Mouse (Mus musculus) G1E (cell line): Measurements from ENCODE around the gene Cadm1. TPM values are rescaled to one million over a fixed set of nuclear protein-coding genes. Genes with fewer than 3 reads are reported as not detected.

Experiments
- ATAC-seq: 2 replicates; pipeline ENCODE4 v1.8.0; 2016; ENCODE audit warnings: mild to moderate bottlenecking; ENCODE audit not compliant: insufficient number of reproducible peaks, poor library complexity, low FRiP score, severe bottlenecking; ENCODE audit errors: extremely low read depth
- DNase-seq: peaks from one replicate; pipeline ENCODE4 v3.0.0; 2012; ENCODE audit warnings: low spot score
- H3K27me3 ChIP-seq: 2 replicates; pipeline ENCODE4 v1.6.1; 2012; ENCODE audit warnings: mild to moderate bottlenecking, low read length, inconsistent platforms; ENCODE audit not compliant: insufficient read depth
- H3K36me3 ChIP-seq: replicated peaks from 2 replicates; pipeline ENCODE3; 2012; ENCODE audit warnings: mild to moderate bottlenecking, inconsistent platforms
- H3K4me1 ChIP-seq: 2 replicates; pipeline ENCODE4 v1.6.1; 2012; ENCODE audit warnings: low read depth, low read length, inconsistent platforms, mixed read lengths; ENCODE audit not compliant: insufficient read depth
- H3K4me3 ChIP-seq: 2 replicates; pipeline ENCODE4 v1.5.1; 2012; ENCODE audit warnings: low read depth, mild to moderate bottlenecking, inconsistent platforms, low read length, moderate library complexity, mixed read lengths
- H3K9me3 ChIP-seq: replicated peaks from 2 replicates; pipeline ENCODE4 v1.6.1; 2012; ENCODE audit warnings: inconsistent platforms
- CTCF ChIP-seq: IDR thresholded peaks from 2 replicates; pipeline ENCODE4 v1.5.1; 2012; ENCODE audit warnings: low read depth, low read length, inconsistent platforms, mixed read lengths
- GATA1 ChIP-seq: IDR thresholded peaks from 2 replicates; pipeline ENCODE4 v1.6.1; 2012; ENCODE audit warnings: borderline replicate concordance, low read length, inconsistent platforms, mixed read lengths
- GATA2 ChIP-seq: IDR thresholded peaks from 2 replicates; pipeline ENCODE4 v1.6.1; 2012; ENCODE audit warnings: low read depth, low read length, inconsistent platforms, borderline replicate concordance
- POLR2AphosphoS5 ChIP-seq: IDR thresholded peaks from 2 replicates; pipeline ENCODE4 v1.6.1; 2012; ENCODE audit warnings: low read depth, low read length, inconsistent platforms; ENCODE audit not compliant: insufficient replicate concordance
- TAL1 ChIP-seq: conservative IDR thresholded peaks from 2 replicates; pipeline ENCODE4 v1.6.1; 2012; ENCODE audit warnings: low read depth, low read length, inconsistent platforms, mixed read lengths
- polyA plus RNA-seq: library from polyadenylated mRNA; stranded (reverse); fragments of >175 nt; gene quantifications from 2 replicates; pipeline ENCODE4 v1.2.3, GENCODE M21; 2012
- total RNA-seq, 2 experiments: library from RNA; stranded (forward) in 1 of 2; stranded (reverse) in 1 of 2; fragments of 200-1000 nt in 1 of 2; fragments of >200 nt in 1 of 2; fragmentation: Nextera tagmentation in 1 of 2; gene quantifications; 2 replicates each; pipeline ENCODE4 v1.2.3; 2014 to 2017

The Cadm1 gene
- total and polyA plus RNA-seq, 3 experiments = 0.38 TPM; not detected in 2

- DNase-seq (no peak), ATAC-seq (no peak)
- Histone ChIP-seq H3K27me3 (no peaks in the 10 kb centered on the region), H3K4me1 (no peaks in the 10 kb centered on the region), H3K9me3 (peaks cover 18% of the 10 kb centered on the region), H3K36me3 (no peaks in the 10 kb centered on the region), H3K4me3 (no peak overlapping the region)
- no peak for TF ChIP-seq GATA1
- no peak for TF ChIP-seq GATA2
- TF ChIP-seq TAL1 = no peak
- no peak for TF ChIP-seq CTCF
- TF ChIP-seq POLR2AphosphoS5 = no peak
Measured at GRCm38 (mm10) chr9:47895121-47895520, 365.1 kb downstream of the Cadm1 start.

GRCm38 (mm10) chr9:47900734-47901133 lies 370.8 kb downstream of the Cadm1 start:
- H3K4me1 ChIP-seq = no peaks in the 10 kb centered on the region
- H3K27me3 ChIP-seq = no peaks in the 10 kb centered on the region
- no peak for ATAC-seq
- no peak for DNase-seq
- H3K4me3 ChIP-seq = no peak overlapping the region
- no peak for TF ChIP-seq TAL1
- TF ChIP-seq GATA1 = no peak
- no peak for TF ChIP-seq CTCF
- no peak for TF ChIP-seq GATA2
- TF ChIP-seq POLR2AphosphoS5 = no peak
- H3K9me3 ChIP-seq = peaks cover 22% of the 10 kb centered on the region
- no peaks in the 10 kb centered on the region for H3K36me3 ChIP-seq

GRCm38 (mm10) chr9:47903661-47904060 lies 373.7 kb downstream of the Cadm1 start:
- no peaks in the 10 kb centered on the region for H3K36me3 ChIP-seq
- H3K4me3 ChIP-seq = no peak overlapping the region
- DNase-seq (no peak), ATAC-seq (no peak)
- H3K27me3 ChIP-seq = no peaks in the 10 kb centered on the region
- H3K4me1 ChIP-seq = no peaks in the 10 kb centered on the region
- H3K9me3 ChIP-seq = peaks cover 19% of the 10 kb centered on the region
- TF ChIP-seq POLR2AphosphoS5 (no peak), TAL1 (no peak), CTCF (no peak), GATA1 (no peak), GATA2 (no peak)

GRCm38 (mm10) chr9:47904339-47904922 lies 374.5 kb downstream of the Cadm1 start:
- no peak for ATAC-seq
- no peak for TF ChIP-seq POLR2AphosphoS5
- no peak for TF ChIP-seq GATA2
- no peak for TF ChIP-seq GATA1
- TF ChIP-seq TAL1 = no peak
- no peak for TF ChIP-seq CTCF
- no peaks in the 10 kb centered on the region for H3K27me3 ChIP-seq
- peaks cover 22% of the 10 kb centered on the region for H3K9me3 ChIP-seq
- no peaks in the 10 kb centered on the region for H3K36me3 ChIP-seq
- no peaks in the 10 kb centered on the region for H3K4me1 ChIP-seq
- H3K4me3 ChIP-seq = no peak overlapping the region
- no peak for DNase-seq

GRCm38 (mm10) chr9:47906521-47906920 lies 376.5 kb downstream of the Cadm1 start:
- H3K4me3 ChIP-seq = no peak overlapping the region
- DNase-seq (no peak), ATAC-seq (no peak)
- TF ChIP-seq CTCF (no peak), GATA2 (no peak), POLR2AphosphoS5 (no peak), GATA1 (no peak), TAL1 (no peak)
- peaks cover 16% of the 10 kb centered on the region for H3K9me3 ChIP-seq
- no peaks in the 10 kb centered on the region for H3K36me3 ChIP-seq
- H3K4me1 ChIP-seq = no peaks in the 10 kb centered on the region
- no peaks in the 10 kb centered on the region for H3K27me3 ChIP-seq
